Mouse (Mus musculus): ENCODE data around the gene Ttyh3. TPM values are rescaled to one million over a fixed set of nuclear protein-coding genes. Genes with fewer than 3 reads are reported as not detected.
"Not testable (repeated sequence)": the region's sequence is repeated elsewhere in the genome, so short reads cannot be mapped to it uniquely, and the experiment has no call there.

The Ttyh3 gene
- polyA plus RNA-seq, 1 experiment from 2014 or later = 19.8 TPM

DNA sequence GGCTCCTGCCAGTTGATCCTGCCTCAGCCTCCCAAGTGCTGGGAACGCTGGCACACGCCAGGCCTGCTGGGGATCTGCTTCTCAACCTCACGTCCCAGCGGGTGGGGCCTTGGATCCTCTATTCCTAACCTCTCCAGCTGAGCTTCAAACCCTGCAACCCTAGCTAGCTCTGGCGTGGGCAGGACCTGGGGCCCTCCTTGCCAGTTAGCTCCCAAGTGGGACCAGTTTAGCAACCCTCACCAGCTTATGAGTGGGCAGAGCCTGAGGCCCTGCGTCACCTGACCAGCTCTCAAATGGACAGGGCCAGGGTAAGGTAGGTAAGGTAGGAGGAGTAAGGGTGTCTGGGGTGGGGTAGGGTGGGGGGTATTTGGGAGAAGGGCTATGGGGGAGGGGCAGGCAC is 31.2 kb upstream of the Ttyh3 start:
- 0 out of 2 replicates have a peak, but pooled peaks cover 13% of the 10 kb centered on the region for H3K36me3 ChIP-seq (ENCODE audit: insufficient read depth, low read length)
- TF ChIP-seq EP300 (IDR thresholded peaks at IDR 0.05) (no peak), CTCF (IDR thresholded peaks at IDR 0.05) (no peak)
- H3K27me3 ChIP-seq (replicated peaks; ENCODE audit: insufficient read depth, low read length) = no peaks in the 10 kb centered on the region
- H3K4me1 ChIP-seq (ENCODE audit: insufficient read depth, low read depth, low read length) = no peaks in the 10 kb centered on the region
- no peaks in the 10 kb centered on the region for H3K9me3 ChIP-seq (ENCODE audit: low read length)
- no peak overlapping the region for H3K27ac ChIP-seq (ENCODE audit: low read length)
- H3K4me3 ChIP-seq (ENCODE audit: low read depth, low read length) = no peak overlapping the region
- no peak for DNase-seq (ENCODE audit: low spot score)
- no peak overlapping the region for H3K9ac ChIP-seq (replicated peaks; ENCODE audit: low read depth)
- peak; percentile 12; the same call in 1 of the 2 replicates for ATAC-seq
- H3K4me2 ChIP-seq (replicated peaks; ENCODE audit: low read depth, low read length) = no peak overlapping the region
- WGBS = 75% methylated on average over 6 of the region's 6 CpGs

DNA sequence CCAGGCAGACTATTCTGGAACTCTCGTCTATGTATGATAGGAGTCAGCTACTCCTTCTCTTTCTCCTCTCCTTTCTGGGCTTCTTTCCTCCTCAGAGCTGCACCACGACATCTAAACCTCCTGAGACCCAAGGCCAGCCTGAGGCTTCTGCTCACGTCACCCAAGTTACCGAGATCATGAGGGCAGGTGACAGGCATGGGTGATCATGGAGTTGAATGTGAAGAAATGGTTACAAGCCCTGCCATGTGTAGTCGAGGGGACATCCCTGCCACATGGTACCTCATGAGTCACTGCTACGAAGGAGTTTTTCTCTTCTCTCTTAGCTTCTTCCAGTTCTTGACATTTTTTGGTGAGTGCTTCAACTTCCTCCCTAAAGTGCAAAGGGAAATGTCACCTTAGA is 28.3 kb upstream of the Ttyh3 start:
- TF ChIP-seq EP300 (IDR thresholded peaks at IDR 0.05) (no peak), CTCF (IDR thresholded peaks at IDR 0.05) (no peak)
- no peak overlapping the region for H3K4me3 ChIP-seq (ENCODE audit: low read depth, low read length)
- H3K9ac ChIP-seq (replicated peaks; ENCODE audit: low read depth) = no peak overlapping the region
- no peaks in the 10 kb centered on the region for H3K27me3 ChIP-seq (replicated peaks; ENCODE audit: insufficient read depth, low read length)
- H3K36me3 ChIP-seq (ENCODE audit: insufficient read depth, low read length) = 0 out of 2 replicates have a peak, but pooled peaks cover 10% of the 10 kb centered on the region
- no peaks in the 10 kb centered on the region for H3K9me3 ChIP-seq (ENCODE audit: low read length)
- 90% methylated on average over 6 of the region's 6 CpGs for WGBS
- no peak for DNase-seq (ENCODE audit: low spot score)
- no peak overlapping the region for H3K4me2 ChIP-seq (replicated peaks; ENCODE audit: low read depth, low read length)
- no peaks in the 10 kb centered on the region for H3K4me1 ChIP-seq (ENCODE audit: insufficient read depth, low read depth, low read length)
- ATAC-seq = no peak
- no peak overlapping the region for H3K27ac ChIP-seq (ENCODE audit: low read length)

DNA sequence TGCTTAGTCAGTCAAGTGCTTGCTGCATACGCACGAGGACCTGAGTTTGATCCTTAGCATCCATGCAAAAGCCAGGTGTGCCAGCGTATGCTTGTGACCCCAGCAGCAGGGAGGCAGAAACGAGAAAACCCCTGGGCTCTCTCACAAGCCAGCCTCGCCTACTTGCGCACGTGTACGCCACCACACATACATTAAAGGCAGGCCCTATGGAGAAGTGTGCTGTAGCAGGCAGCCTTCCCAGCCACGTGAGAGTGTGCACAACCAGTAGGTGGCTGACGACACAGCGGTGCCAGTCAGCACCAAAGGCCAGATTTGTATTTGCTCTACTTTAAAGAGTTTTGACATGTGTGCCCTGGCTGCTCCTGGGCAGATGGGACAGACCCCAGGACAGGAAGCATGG is 26.8 kb upstream of the Ttyh3 start:
- TF ChIP-seq EP300 (IDR thresholded peaks at IDR 0.05) = no peak
- no peak for TF ChIP-seq CTCF (IDR thresholded peaks at IDR 0.05)
- H3K27ac ChIP-seq (ENCODE audit: low read length) = no peak overlapping the region

DNA sequence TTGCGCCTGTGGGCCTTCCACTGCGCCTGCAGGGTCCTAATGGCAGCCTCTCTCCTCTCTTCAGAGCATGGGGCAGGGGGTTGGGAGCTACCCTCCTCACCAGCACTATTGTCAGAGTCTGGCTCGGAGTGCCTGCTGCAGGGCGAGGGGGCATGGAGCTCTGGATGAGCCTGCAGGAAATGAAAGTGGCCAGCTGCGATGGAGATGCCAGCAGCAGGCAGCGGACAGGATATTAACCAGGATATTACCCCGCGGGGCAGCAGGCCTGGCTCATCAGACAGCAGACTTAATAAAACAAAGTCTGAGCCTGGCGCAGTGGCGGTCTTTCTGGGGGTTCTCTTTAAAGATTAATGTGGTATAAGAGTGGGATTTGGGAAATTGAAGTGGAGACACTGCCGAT is 26.2 kb upstream of the Ttyh3 start:
- no peak for ATAC-seq
- DNase-seq (ENCODE audit: low spot score) = no peak
- Histone ChIP-seq H3K36me3 (ENCODE audit: insufficient read depth, low read length) (0 out of 2 replicates have a peak, but pooled peaks cover 7% of the 10 kb centered on the region), H3K4me2 (replicated peaks; ENCODE audit: low read depth, low read length) (no peak overlapping the region), H3K4me1 (ENCODE audit: insufficient read depth, low read depth, low read length) (no peaks in the 10 kb centered on the region), H3K27ac (ENCODE audit: low read length) (no peak overlapping the region), H3K27me3 (replicated peaks; ENCODE audit: insufficient read depth, low read length) (no peaks in the 10 kb centered on the region), H3K9ac (replicated peaks; ENCODE audit: low read depth) (no peak overlapping the region), H3K4me3 (ENCODE audit: low read depth, low read length) (no peak overlapping the region), H3K9me3 (ENCODE audit: low read length) (no peaks in the 10 kb centered on the region)
- no peak for TF ChIP-seq CTCF (IDR thresholded peaks at IDR 0.05)
- TF ChIP-seq EP300 (IDR thresholded peaks at IDR 0.05) = no peak
- 79% methylated on average over 11 of the region's 11 CpGs for WGBS

More for the DNA sequence above, 26.8 kb upstream of the Ttyh3 start:
- H3K9ac ChIP-seq (replicated peaks; ENCODE audit: low read depth) = no peak overlapping the region
- 0 out of 2 replicates have a peak, but pooled peaks cover 7% of the 10 kb centered on the region for H3K36me3 ChIP-seq (ENCODE audit: insufficient read depth, low read length)
- no peak overlapping the region for H3K4me2 ChIP-seq (replicated peaks; ENCODE audit: low read depth, low read length)
- no peak overlapping the region for H3K4me3 ChIP-seq (ENCODE audit: low read depth, low read length)
- H3K27me3 ChIP-seq (replicated peaks; ENCODE audit: insufficient read depth, low read length) = no peaks in the 10 kb centered on the region
- ATAC-seq (no peak), DNase-seq (ENCODE audit: low spot score) (no peak)
- no peaks in the 10 kb centered on the region for H3K4me1 ChIP-seq (ENCODE audit: insufficient read depth, low read depth, low read length)
- H3K9me3 ChIP-seq (ENCODE audit: low read length) = no peaks in the 10 kb centered on the region
- WGBS = 83% methylated on average over 11 of the region's 11 CpGs

DNA sequence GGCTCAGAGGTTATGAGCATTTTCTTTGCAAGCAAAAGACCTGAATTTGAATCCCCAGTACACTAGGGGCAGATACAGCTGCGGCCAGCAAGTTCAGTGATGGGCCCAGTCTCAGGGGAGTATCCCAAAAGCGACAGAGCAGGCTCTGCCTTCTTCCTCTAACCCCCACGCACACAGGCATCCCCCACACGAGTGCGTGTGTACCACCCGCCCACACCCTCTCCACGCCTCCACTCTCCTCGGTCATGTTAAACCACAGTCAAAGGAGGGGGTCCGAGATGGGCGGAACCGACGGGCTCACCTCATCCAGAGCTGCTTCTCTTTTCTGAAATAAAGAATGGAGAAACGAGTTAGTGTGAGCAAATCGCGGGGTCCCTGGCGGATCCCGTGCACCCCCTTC is 25.2 kb upstream of the Ttyh3 start:
- peaks cover 2% of the 10 kb centered on the region; the same call in 1 of the 2 replicates for H3K9me3 ChIP-seq (ENCODE audit: low read length)
- H3K9ac ChIP-seq (replicated peaks; ENCODE audit: low read depth) = no peak overlapping the region
- no peak overlapping the region for H3K4me3 ChIP-seq (ENCODE audit: low read depth, low read length)
- ATAC-seq (no peak), DNase-seq (ENCODE audit: low spot score) (no peak)
- H3K27me3 ChIP-seq (replicated peaks; ENCODE audit: insufficient read depth, low read length) = no peaks in the 10 kb centered on the region
- no peak overlapping the region for H3K4me2 ChIP-seq (replicated peaks; ENCODE audit: low read depth, low read length)
- no peak overlapping the region for H3K27ac ChIP-seq (ENCODE audit: low read length)
- peaks cover 11% of the 10 kb centered on the region for H3K36me3 ChIP-seq (ENCODE audit: insufficient read depth, low read length)
- no peaks in the 10 kb centered on the region for H3K4me1 ChIP-seq (ENCODE audit: insufficient read depth, low read depth, low read length)
- TF ChIP-seq CTCF (IDR thresholded peaks at IDR 0.05) = no peak
- no peak for TF ChIP-seq EP300 (IDR thresholded peaks at IDR 0.05)
- WGBS = 85% methylated on average over 17 of the region's 17 CpGs

DNA sequence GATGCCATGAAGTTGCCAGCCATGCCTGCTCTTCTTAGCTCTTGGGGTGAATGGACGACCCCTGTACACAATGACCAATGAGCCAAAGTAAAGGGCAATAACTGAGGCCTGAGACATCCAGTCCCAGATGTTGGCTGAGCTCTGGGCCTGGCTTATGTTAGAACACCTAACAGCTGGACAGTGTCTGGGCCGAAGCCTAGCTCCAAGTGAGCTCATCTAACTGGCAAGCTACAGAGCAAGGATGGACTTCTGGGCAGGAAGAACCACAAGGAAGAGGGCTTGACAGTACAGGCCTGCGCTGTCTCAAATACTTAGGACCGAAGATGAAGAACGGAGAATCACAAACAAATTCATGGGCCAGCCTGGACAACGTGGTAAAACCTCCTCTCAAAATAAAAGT is 23.8 kb upstream of the Ttyh3 start:
- DNase-seq (ENCODE audit: low spot score) = peak; percentile 28
- H3K27me3 ChIP-seq (replicated peaks; ENCODE audit: insufficient read depth, low read length); H3K27ac ChIP-seq (ENCODE audit: low read length); H3K4me3 ChIP-seq (ENCODE audit: low read depth, low read length); H3K4me1 ChIP-seq (ENCODE audit: insufficient read depth, low read depth, low read length); H3K4me2 ChIP-seq (replicated peaks; ENCODE audit: low read depth, low read length); H3K9ac ChIP-seq (replicated peaks; ENCODE audit: low read depth); H3K9me3 ChIP-seq (ENCODE audit: low read length): not testable (repeated sequence)
- ATAC-seq = peak; percentile 70
- WGBS = 74% methylated on average over 6 of the region's 6 CpGs
- H3K36me3 ChIP-seq (ENCODE audit: insufficient read depth, low read length) = peaks cover 15% of the 10 kb centered on the region

DNA sequence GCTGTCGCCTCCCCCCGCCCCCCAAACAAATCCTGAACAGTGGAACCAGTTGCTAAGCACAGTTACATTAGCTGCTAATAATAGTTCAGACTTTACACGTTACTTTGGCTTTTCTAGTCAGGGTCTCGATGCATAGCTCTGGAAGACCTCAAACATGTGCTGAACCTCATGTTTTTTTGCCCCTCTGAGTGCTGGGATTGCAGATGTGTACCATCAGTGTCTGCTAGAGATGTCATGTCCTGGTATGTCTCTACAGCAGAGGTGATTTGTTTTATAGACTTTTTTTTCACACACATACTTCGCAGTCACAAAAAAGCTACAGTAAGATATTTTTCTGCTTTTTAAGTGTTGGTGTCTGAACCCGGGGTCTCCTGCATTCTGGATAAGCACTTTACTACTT is 23.3 kb upstream of the Ttyh3 start:
- H3K4me1 ChIP-seq (ENCODE audit: insufficient read depth, low read depth, low read length) = no peaks in the 10 kb centered on the region
- H3K9me3 ChIP-seq (ENCODE audit: low read length) = peaks cover 3% of the 10 kb centered on the region; the same call in 1 of the 2 replicates
- peaks cover 10% of the 10 kb centered on the region for H3K36me3 ChIP-seq (ENCODE audit: insufficient read depth, low read length)
- DNase-seq (ENCODE audit: low spot score) (no peak), ATAC-seq (no peak)
- no peak overlapping the region for H3K9ac ChIP-seq (replicated peaks; ENCODE audit: low read depth)
- no peak overlapping the region for H3K27ac ChIP-seq (ENCODE audit: low read length)
- no peaks in the 10 kb centered on the region for H3K27me3 ChIP-seq (replicated peaks; ENCODE audit: insufficient read depth, low read length)
- no peak overlapping the region for H3K4me2 ChIP-seq (replicated peaks; ENCODE audit: low read depth, low read length)
- 72% methylated on average over 6 of the region's 6 CpGs for WGBS
- no peak for TF ChIP-seq EP300 (IDR thresholded peaks at IDR 0.05)
- no peak for TF ChIP-seq CTCF (IDR thresholded peaks at IDR 0.05)
- H3K4me3 ChIP-seq (ENCODE audit: low read depth, low read length) = no peak overlapping the region

Measured in lung, postnatal 0 days (tissue).